Mouse (Mus musculus) cerebellum, adult 2 months (tissue): ENCODE measurements around the gene Arrdc5.

Experiments
- CTCF ChIP-seq: fragments of 200-500 bp; IDR thresholded peaks from 2 replicates; pipeline ENCODE4 v1.5.1; 2011; ENCODE audit warnings: low read depth, mild to moderate bottlenecking, control low read depth, low read length, moderate library complexity, borderline replicate concordance; ENCODE audit not compliant: insufficient read depth
- POLR2A ChIP-seq: fragments of 200-500 bp; IDR thresholded peaks from 2 replicates; pipeline ENCODE4 v1.6.1; 2011; ENCODE audit warnings: low read length, control low read depth, borderline replicate concordance; ENCODE audit not compliant: insufficient read depth

- TF ChIP-seq POLR2A (no peak), CTCF (no peak)
Observed at GRCm38 (mm10) chr17:56348128-56348527, 48.0 kb upstream of the Arrdc5 start.
